Mouse (Mus musculus): ENCODE data around the gene Gm10282. TPM values are rescaled to one million over a fixed set of nuclear protein-coding genes. Genes with fewer than 3 reads are reported as not detected.

The Gm10282 gene
- polyA plus RNA-seq, 2 experiments from 2014 or later, result 25.8 to 62.2 TPM

DNA sequence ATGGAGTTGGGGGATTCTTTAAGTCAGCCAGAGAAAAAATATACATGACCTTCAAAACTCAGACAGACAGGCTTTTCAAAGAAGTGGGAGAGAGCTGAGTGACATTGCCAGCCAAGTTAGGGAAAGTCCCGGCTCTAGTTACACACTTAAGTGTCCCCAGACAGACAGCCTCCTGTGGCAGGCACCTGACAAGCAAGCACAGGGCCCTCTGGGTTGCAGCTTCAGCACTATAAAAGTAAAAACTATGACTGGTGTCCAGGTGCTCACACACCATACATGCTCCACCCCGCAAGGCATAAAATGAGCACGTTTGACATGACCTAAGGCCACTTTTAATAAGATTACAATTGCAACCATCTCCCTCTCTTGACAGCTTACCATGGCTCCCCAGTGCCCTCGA, 44.5 kb downstream of the Gm10282 start:
- peak; percentile 72 for ATAC-seq

DNA sequence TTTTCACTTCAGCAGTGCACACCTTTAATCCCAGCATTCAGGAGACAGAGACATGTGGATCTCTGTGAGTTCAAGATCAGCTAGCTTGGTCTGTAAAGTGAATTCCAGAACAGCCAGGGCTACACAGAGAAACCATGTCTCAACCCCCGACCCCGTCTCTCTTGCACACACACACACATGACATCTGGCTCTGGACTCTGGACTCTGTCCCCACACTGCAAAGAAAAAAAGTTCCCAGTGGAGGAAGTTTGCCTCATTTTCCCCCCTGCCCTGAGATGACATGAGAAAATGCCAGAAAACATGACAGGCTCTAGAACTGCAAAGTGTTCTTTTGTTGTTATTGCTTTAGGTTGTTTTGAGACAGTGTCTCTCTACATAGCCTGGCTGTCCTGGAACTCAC, 45.2 kb downstream of the Gm10282 start:
- ATAC-seq, result no peak

DNA sequence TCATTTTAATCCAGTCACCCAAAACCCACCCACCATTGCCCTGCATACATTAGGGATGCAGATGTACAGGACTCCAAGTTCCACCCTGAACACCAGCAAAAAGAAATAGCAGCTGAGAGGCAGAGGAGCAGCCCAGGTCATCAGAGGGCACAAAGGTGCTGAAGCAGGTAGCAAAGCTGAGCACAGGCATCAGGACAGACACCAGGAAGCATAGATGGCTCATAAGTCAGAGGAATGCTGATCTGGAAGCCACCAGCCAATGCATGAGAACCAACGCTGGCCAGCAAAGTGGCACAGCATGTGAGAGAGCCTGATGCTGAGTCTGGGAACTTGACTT, 47.2 kb downstream of the Gm10282 start:
- no peak for ATAC-seq

GRCm38 (mm10) chr8:72257171-72257901, 47.7 kb downstream of the Gm10282 start:
- ATAC-seq, result no peak

Other genes starting within 250 kb of the Gm10282 start
- under 1 TPM in 1 of 2 experiments, not detected in 1; 0.20 TPM for gene Olfr373, start 222.1 kb downstream of the Gm10282 start, polyA plus RNA-seq (2017; shearing (Covaris generic))
- gene Olfr374, start 198.2 kb downstream of the Gm10282 start, polyA plus RNA-seq (2017; shearing (Covaris generic)), result under 1 TPM in 1 of 2 experiments, not detected in 1; 0.20 TPM
- gene Tpm4, start 170.3 kb downstream of the Gm10282 start, polyA plus RNA-seq (2017; shearing (Covaris generic)), result 100 to 1,000 TPM; 291 to 296 TPM
- gene Rab8a, start 144.1 kb downstream of the Gm10282 start, polyA plus RNA-seq (2017; shearing (Covaris generic)), result 100 to 1,000 TPM; 159 to 162 TPM
- gene Hsh2d, start 115.6 kb downstream of the Gm10282 start, polyA plus RNA-seq (2017; shearing (Covaris generic)), result 10 to 100 TPM; 22.2 to 29.1 TPM
- under 1 TPM; 0.46 to 0.51 TPM for gene Cib3, start 92.4 kb downstream of the Gm10282 start, polyA plus RNA-seq (2017; shearing (Covaris generic))
- not detected for gene Gm11034, start 91.6 kb downstream of the Gm10282 start, polyA plus RNA-seq (2017; shearing (Covaris generic))
- gene Fam32a, start 85.5 kb downstream of the Gm10282 start, polyA plus RNA-seq (2017; shearing (Covaris generic)), result 100 to 1,000 TPM in 1 of 2 experiments, 10 to 100 TPM in 1; 98.8 to 108 TPM
- 100 to 1,000 TPM; 132 to 145 TPM for gene Ap1m1, start 65.2 kb downstream of the Gm10282 start, polyA plus RNA-seq (2017; shearing (Covaris generic))
- 10 to 100 TPM; 27.6 to 39.0 TPM for gene Klf2, start 13.8 kb upstream of the Gm10282 start, polyA plus RNA-seq (2017; shearing (Covaris generic))
- gene Eps15l1, start 116.2 kb upstream of the Gm10282 start, polyA plus RNA-seq (2017; shearing (Covaris generic)), result 10 to 100 TPM; 43.2 to 52.4 TPM
- under 1 TPM; 0.36 to 0.81 TPM for gene Calr3, start 138.6 kb upstream of the Gm10282 start, polyA plus RNA-seq (2017; shearing (Covaris generic))
- gene 1700030K09Rik, start 138.6 kb upstream of the Gm10282 start, polyA plus RNA-seq (2017; shearing (Covaris generic)), result 1 to 10 TPM; 3.7 to 5.3 TPM
- gene Cherp, start 170.0 kb upstream of the Gm10282 start, polyA plus RNA-seq (2017; shearing (Covaris generic)), result 10 to 100 TPM; 52.7 to 65.0 TPM
- gene Slc35e1, start 187.4 kb upstream of the Gm10282 start, polyA plus RNA-seq (2017; shearing (Covaris generic)), result 1 to 10 TPM; 6.9 to 7.3 TPM
- 1 to 10 TPM; 4.9 to 5.8 TPM for gene Med26, start 243.0 kb upstream of the Gm10282 start, polyA plus RNA-seq (2017; shearing (Covaris generic))

Data from activated CD4-positive, CD25-positive, alpha-beta regulatory T cell, adult 4 months (primary cell).